Mouse (Mus musculus): ENCODE data around the gene Arpp21. TPM values are rescaled to one million over a fixed set of nuclear protein-coding genes. Genes with fewer than 3 reads are reported as not detected.

Arpp21 gene
- polyA plus RNA-seq, 1 experiment from 2014 or later = 40.2 TPM

DNA sequence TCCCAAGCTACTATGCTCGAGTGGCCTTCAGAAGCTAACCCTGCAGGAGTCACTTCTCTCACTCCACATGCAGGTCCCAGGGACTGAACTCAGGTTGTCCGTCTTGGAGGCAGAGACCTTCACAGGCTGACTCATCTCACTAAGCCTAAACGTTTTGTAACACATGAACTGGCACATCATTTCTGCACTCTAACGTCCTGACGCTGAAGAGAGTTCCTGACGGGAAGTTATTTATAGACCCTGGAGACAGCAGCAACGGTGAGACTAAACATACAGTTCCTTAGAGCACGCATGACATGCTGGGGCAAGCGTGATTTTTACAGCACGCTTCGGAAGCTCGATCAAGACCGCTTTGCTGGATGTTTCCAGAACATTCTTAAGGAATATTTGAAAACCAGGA lies 8.6 kb downstream of the Arpp21 start:
- Histone ChIP-seq H3K27ac (no peak overlapping the region), H3K9me3 (no peaks in the 10 kb centered on the region), H3K4me2 (no peak overlapping the region), H3K27me3 (0 out of 2 replicates have a peak, but pooled peaks cover 4% of the 10 kb centered on the region), H3K36me3 (no peaks in the 10 kb centered on the region), H3K4me3 (no peak overlapping the region), H3K4me1 (replicated peaks) (no peaks in the 10 kb centered on the region), H3K9ac (no peak overlapping the region)
- ATAC-seq (ENCODE audit: low FRiP score) = no peak
- WGBS = 73% methylated on average over 13 of the region's 13 CpGs

DNA sequence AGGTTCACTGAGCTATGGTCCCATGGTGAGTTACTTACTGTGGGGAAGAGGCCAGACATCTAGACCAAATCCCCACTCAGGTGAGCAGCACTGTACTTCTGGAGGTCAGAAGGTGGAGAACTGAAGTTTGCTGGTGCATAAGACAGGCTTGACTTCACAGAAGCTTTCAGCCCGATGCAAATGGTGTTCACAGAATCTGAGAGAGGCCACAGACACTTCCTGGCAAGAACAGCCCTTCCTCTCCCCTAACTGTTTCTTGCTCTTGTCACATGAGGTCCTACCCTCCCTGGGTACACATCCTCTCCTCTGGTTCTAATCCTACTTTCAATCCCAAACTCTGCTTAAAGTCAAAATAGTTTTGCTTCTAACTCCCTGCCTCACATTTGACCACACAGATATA lies 9.2 kb downstream of the Arpp21 start:
- Histone ChIP-seq H3K9me3 (no peaks in the 10 kb centered on the region), H3K4me1 (replicated peaks) (no peaks in the 10 kb centered on the region), H3K4me3 (no peak overlapping the region), H3K4me2 (no peak overlapping the region), H3K36me3 (no peaks in the 10 kb centered on the region), H3K27ac (no peak overlapping the region), H3K9ac (no peak overlapping the region), H3K27me3 (no peaks in the 10 kb centered on the region)
- ATAC-seq (ENCODE audit: low FRiP score) = no peak
- 57% methylated on average over 1 of the region's 1 CpGs for WGBS

DNA sequence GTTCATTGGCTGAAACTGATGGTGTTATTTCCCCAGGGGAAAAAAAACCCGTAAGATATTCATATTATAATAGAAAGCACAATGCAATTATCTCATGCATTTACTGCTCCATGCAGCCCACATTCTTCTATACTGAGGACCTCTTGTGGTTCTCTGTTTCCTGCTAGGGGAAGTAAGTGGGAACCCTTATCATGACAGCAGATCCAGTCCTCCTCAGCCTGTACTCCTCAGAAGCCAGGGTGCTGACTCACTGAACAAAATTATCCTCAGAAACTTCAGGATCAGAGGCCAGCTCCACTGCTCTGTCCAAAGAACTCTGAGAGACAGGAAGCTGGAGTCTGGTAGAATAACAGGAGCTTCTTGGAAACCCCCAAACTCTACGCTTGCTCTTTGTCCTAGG lies 10.7 kb downstream of the Arpp21 start:
- ATAC-seq (ENCODE audit: low FRiP score) = no peak
- H3K4me2 ChIP-seq = no peak overlapping the region

GRCm38 (mm10) chr9:112219372-112219771 lies 16.4 kb downstream of the Arpp21 start:
- Histone ChIP-seq H3K9me3 (no peaks in the 10 kb centered on the region), H3K4me2 (no peak overlapping the region), H3K36me3 (no peaks in the 10 kb centered on the region), H3K27ac (no peak overlapping the region), H3K4me1 (replicated peaks) (peaks cover 8% of the 10 kb centered on the region), H3K27me3 (no peaks in the 10 kb centered on the region), H3K4me3 (no peak overlapping the region), H3K9ac (no peak overlapping the region)
- ATAC-seq (ENCODE audit: low FRiP score) = no peak
- WGBS = 82% methylated on average over 8 of the region's 8 CpGs

More for the DNA sequence above, 10.7 kb downstream of the Arpp21 start:
- H3K36me3 ChIP-seq = no peaks in the 10 kb centered on the region
- H3K27me3 ChIP-seq = no peaks in the 10 kb centered on the region
- no peaks in the 10 kb centered on the region for H3K9me3 ChIP-seq
- 63% methylated on average over 2 of the region's 2 CpGs for WGBS
- H3K4me3 ChIP-seq = no peak overlapping the region
- H3K27ac ChIP-seq = no peak overlapping the region
- no peaks in the 10 kb centered on the region for H3K4me1 ChIP-seq (replicated peaks)
- no peak overlapping the region for H3K9ac ChIP-seq

GRCm38 (mm10) chr9:112218237-112218636 lies 17.5 kb downstream of the Arpp21 start:
- no peak for ATAC-seq (ENCODE audit: low FRiP score)
- H3K4me1 ChIP-seq (replicated peaks) = peaks cover 8% of the 10 kb centered on the region
- no peaks in the 10 kb centered on the region for H3K27me3 ChIP-seq
- H3K4me3 ChIP-seq = no peak overlapping the region
- H3K36me3 ChIP-seq = no peaks in the 10 kb centered on the region; the same call in 1 of the 2 replicates
- H3K27ac ChIP-seq = no peak overlapping the region
- no peaks in the 10 kb centered on the region for H3K9me3 ChIP-seq
- no peak overlapping the region for H3K4me2 ChIP-seq
- no peak overlapping the region for H3K9ac ChIP-seq
- 61% methylated on average over 3 of the region's 3 CpGs for WGBS

DNA sequence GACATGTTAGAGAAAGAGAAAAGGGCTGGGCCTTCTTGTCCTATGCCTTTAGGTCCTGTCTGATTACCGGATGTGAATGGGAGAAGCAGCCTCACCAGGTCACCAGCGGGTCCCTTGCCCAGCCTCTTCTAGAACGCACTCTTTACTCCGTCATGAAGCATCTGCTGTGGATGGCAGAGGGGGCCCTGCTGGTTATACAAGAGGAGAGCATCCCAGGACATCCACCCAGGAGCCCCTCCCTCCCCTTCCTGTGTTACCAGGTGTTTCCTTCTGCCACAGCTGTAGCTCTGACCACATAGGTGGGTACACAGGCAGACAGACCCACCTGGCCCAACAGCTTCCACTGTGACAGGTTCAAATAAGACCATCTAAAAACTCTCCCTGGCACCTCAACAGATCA lies 18.6 kb downstream of the Arpp21 start:
- Histone ChIP-seq H3K4me3 (no peak overlapping the region), H3K9me3 (no peaks in the 10 kb centered on the region), H3K27ac (no peak overlapping the region), H3K4me1 (replicated peaks) (peaks cover 8% of the 10 kb centered on the region), H3K27me3 (no peaks in the 10 kb centered on the region), H3K36me3 (no peaks in the 10 kb centered on the region; the same call in 1 of the 2 replicates), H3K9ac (no peak overlapping the region), H3K4me2 (no peak overlapping the region)
- WGBS = 84% methylated on average over 4 of the region's 4 CpGs
- no peak for ATAC-seq (ENCODE audit: low FRiP score)

DNA sequence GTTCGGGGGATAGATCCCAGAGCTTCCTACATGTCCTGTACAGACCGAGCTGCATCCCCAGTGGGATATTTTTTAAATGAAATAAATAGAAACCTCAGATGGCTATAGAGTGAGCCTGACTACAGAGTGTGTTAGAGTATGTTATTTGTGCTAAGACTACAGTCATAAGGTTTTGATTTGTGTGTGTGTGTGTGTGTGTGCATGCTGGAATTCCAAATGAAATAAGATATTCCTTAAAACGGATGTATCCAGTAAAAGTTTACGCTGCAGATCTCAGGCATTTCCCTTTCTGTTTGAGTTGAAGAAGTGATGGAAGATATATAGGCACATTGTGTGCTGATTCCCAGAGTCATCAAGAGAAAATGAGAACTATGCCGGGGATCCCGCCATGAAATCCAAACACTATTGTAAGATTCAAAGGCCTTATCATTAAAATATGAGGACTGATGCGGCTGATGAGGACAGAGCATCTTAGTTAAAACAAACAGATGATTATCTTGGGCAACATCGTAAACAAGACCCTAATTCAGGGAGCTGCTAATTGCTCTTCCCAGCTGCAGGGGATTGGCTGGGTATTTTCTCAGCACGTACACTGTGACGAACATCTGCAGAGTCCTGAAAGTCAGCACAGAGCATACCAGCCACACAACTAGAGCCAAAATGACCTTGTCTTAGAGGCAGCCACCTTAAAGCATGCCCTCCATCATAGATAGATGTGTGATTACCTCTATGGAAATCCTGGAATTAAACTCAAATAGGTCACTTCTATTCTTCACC lies 20.5 kb downstream of the Arpp21 start:
- Histone ChIP-seq H3K4me1 (replicated peaks) (peaks cover 8% of the 10 kb centered on the region), H3K4me3 (no peak overlapping the region), H3K36me3 (no peaks in the 10 kb centered on the region; the same call in 1 of the 2 replicates), H3K9ac (no peak overlapping the region), H3K27ac (no peak overlapping the region), H3K9me3 (no peaks in the 10 kb centered on the region), H3K27me3 (no peaks in the 10 kb centered on the region), H3K4me2 (no peak overlapping the region)
- WGBS = 74% methylated on average over 10 of the region's 10 CpGs
- ATAC-seq (ENCODE audit: low FRiP score) = no peak

DNA sequence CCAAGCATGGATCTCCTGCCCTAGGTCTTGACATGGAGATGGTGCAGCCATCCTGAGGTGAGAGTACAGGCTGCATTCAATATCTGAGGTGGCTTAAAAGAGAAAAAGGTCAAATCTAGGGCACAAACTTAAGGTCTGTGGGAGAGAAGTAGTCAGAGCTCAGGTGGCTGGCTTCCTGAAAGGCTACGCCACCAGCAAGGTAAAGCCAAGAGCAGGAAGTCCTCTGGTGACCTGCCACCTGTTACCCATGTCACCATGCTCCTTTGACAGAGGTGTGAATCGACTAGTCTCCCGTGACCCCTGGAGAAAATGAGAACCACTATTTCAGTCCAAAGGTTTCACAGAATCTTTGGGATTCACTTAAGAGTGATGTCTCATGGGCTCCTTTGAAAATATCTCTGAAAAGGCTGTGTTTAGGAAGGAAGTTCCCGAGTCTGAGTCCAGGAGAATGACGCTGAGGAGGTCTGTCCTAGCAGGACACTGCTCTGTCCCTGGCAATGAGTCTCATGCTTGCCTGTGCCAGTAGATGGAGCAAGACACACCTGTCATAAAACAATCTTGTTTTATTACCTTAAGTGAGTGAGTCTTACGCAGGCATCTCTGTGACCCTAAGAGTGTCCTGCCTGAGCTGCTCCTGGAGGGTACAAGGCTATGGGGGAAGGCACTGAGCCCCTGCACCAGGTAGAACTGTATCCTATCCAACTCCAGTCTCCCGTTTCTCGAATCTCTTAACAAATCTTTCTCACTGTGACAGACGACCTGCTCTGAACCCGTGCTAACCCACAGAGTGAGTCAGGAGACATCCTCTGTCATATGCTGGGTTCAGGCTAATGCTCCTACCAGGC lies 22.1 kb downstream of the Arpp21 start:
- Histone ChIP-seq H3K4me2 (no peak overlapping the region), H3K36me3 (no peaks in the 10 kb centered on the region; the same call in 1 of the 2 replicates), H3K9me3 (no peaks in the 10 kb centered on the region), H3K4me3 (no peak overlapping the region), H3K27ac (no peak overlapping the region), H3K4me1 (replicated peaks) (peaks cover 10% of the 10 kb centered on the region), H3K27me3 (no peaks in the 10 kb centered on the region), H3K9ac (no peak overlapping the region)
- ATAC-seq (ENCODE audit: low FRiP score) = no peak
- WGBS = 74% methylated on average over 10 of the region's 10 CpGs

DNA sequence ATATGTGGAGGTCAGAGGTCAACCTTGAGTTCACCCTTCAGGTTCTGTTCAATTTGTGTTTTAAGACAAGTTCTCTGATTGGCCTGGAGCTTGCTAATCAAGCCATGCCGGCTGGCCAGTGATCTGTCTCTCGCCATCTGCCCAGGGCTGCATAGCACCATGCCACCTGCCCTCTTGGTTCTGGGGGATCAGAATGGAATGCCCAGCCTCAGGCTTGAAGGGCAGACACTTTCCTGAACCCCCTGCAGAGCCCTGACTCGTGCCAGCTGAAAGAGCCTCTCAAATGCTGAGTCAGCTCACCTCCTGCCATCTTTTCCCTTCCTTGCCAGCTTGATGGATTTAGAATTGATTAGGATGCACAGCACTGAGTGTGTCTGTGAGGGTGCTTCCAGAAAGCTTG lies 25.9 kb downstream of the Arpp21 start:
- no peak overlapping the region for H3K9ac ChIP-seq
- 54% methylated on average over 3 of the region's 3 CpGs for WGBS
- ATAC-seq (ENCODE audit: low FRiP score) = no peak
- H3K27ac ChIP-seq = no peak overlapping the region
- peaks cover 11% of the 10 kb centered on the region for H3K4me1 ChIP-seq (replicated peaks)
- H3K4me2 ChIP-seq = no peak overlapping the region
- H3K27me3 ChIP-seq = no peaks in the 10 kb centered on the region
- no peaks in the 10 kb centered on the region; the same call in 1 of the 2 replicates for H3K36me3 ChIP-seq
- no peak overlapping the region for H3K4me3 ChIP-seq
- no peaks in the 10 kb centered on the region for H3K9me3 ChIP-seq

- peak overlapping the region; percentile 60 for H3K27ac ChIP-seq
- no peaks in the 10 kb centered on the region for H3K27me3 ChIP-seq
- H3K9me3 ChIP-seq = no peaks in the 10 kb centered on the region
- WGBS = 13% methylated on average over 4 of the region's 4 CpGs
- peak; percentile 92 for ATAC-seq (ENCODE audit: low FRiP score)
- no peaks in the 10 kb centered on the region for H3K36me3 ChIP-seq
- H3K4me3 ChIP-seq = no peak overlapping the region
- 0 out of 2 replicates have a peak overlapping the region, but pooled peaks have one; percentile 49 for H3K9ac ChIP-seq
- H3K4me2 ChIP-seq = no peak overlapping the region
- H3K4me1 ChIP-seq (replicated peaks) = peaks cover 11% of the 10 kb centered on the region
Observed at GRCm38 (mm10) chr9:112207767-112208166, 28.0 kb downstream of the Arpp21 start.

DNA sequence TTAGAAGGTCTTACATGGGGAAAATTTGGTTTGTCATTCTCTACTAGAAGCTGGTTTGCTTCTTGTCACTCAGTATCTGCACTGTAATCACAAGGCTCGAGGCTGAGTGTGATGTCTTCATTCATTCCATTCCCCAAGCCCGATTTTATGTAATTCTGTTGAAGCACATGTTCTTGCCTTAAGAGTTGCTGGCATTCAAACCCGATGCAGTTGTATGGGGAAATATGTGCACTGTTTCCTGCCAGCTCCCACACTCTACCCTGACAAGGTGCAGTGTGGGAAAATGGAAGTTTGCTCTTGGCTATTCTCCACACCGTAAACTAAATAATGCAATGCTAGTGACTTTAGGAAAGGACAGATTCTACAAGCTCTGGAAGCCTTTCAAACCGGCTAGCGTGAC lies 37.4 kb downstream of the Arpp21 start:
- 0 out of 2 replicates have a peak, but pooled peaks cover 2% of the 10 kb centered on the region for H3K4me1 ChIP-seq (replicated peaks)
- H3K36me3 ChIP-seq = no peaks in the 10 kb centered on the region
- 87% methylated on average over 6 of the region's 6 CpGs for WGBS
- no peaks in the 10 kb centered on the region for H3K27me3 ChIP-seq
- H3K4me2 ChIP-seq = no peak overlapping the region
- H3K4me3 ChIP-seq = no peak overlapping the region
- H3K9me3 ChIP-seq = no peaks in the 10 kb centered on the region
- no peak overlapping the region for H3K9ac ChIP-seq
- no peak for ATAC-seq (ENCODE audit: low FRiP score)
- no peak overlapping the region for H3K27ac ChIP-seq

DNA sequence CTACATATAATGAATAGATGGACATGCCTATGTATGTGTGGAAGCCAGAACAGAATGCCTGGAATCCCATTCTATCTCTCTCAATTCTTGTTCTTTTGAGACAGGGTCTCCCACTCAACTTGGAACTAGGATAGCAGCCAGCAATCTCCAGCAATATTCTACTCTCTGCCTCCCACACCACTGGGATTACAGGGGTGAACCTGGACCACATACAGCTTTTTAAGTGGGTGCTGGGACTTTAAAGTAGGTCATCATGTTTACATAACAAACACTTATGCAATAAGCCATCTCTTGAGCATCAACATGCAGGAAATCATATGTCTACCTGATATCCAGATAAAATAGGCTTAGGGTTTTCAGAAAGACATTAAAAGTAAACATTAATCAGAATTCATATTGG lies 41.7 kb downstream of the Arpp21 start:
- H3K36me3 ChIP-seq = no peaks in the 10 kb centered on the region
- no peak overlapping the region for H3K27ac ChIP-seq
- no peak overlapping the region for H3K4me3 ChIP-seq
- ATAC-seq (ENCODE audit: low FRiP score) = no peak
- H3K9ac ChIP-seq = no peak overlapping the region
- H3K27me3 ChIP-seq = no peaks in the 10 kb centered on the region
- H3K4me1 ChIP-seq (replicated peaks) = 0 out of 2 replicates have a peak, but pooled peaks cover 2% of the 10 kb centered on the region
- no peak overlapping the region for H3K4me2 ChIP-seq
- H3K9me3 ChIP-seq = no peaks in the 10 kb centered on the region
